Mouse (Mus musculus) hindbrain, embryonic 14.5 days (tissue): Measurements from ENCODE around the gene Itgb8. TPM values are rescaled to one million over a fixed set of nuclear protein-coding genes. Genes with fewer than 3 reads are reported as not detected.

Source experiments
- ATAC-seq: fragments of 200-750 bp; cut with Nextera tagmentation; 2 replicates; pipeline ENCODE4 v1.8.0; 2017; ENCODE audit warnings: moderate number of reproducible peaks, mild to moderate bottlenecking, moderate TSS enrichment, moderate library complexity; ENCODE audit not compliant: low FRiP score
- DNase-seq: peaks from one replicate; pipeline ENCODE4 v3.0.0-alpha.2; 2015; ENCODE audit warnings: low spot score
- H3K27ac ChIP-seq: fragments of 300-500 bp; sonication (generic); 2 replicates; pipeline ENCODE4 v1.5.1; 2014; ENCODE audit warnings: mild to moderate bottlenecking, moderate library complexity
- H3K27me3 ChIP-seq: fragments of 300-500 bp; sonication (generic); 2 replicates; pipeline ENCODE4 v1.6.1; 2014; ENCODE audit warnings: mild to moderate bottlenecking, low read length, mixed read lengths; ENCODE audit not compliant: control insufficient read depth, insufficient read depth
- H3K36me3 ChIP-seq: fragments of 300-500 bp; sonication (generic); replicated peaks from 2 replicates; pipeline ENCODE4 v1.6.1; 2014; ENCODE audit not compliant: control insufficient read depth, insufficient read depth
- H3K4me1 ChIP-seq: fragments of 300-500 bp; sonication (generic); replicated peaks from 2 replicates; pipeline ENCODE4 v1.6.1; 2014; ENCODE audit warnings: antibody characterized with exemption, low read length, mixed read lengths; ENCODE audit not compliant: control insufficient read depth, insufficient read depth
- H3K4me2 ChIP-seq: fragments of 300-500 bp; sonication (generic); replicated peaks from 2 replicates; pipeline ENCODE4 v1.6.1; 2014; ENCODE audit warnings: mild to moderate bottlenecking, moderate library complexity
- H3K4me3 ChIP-seq: fragments of 300-500 bp; sonication (generic); replicated peaks from 2 replicates; pipeline ENCODE4 v1.5.1; 2014; ENCODE audit warnings: mild to moderate bottlenecking, low read length
- H3K9ac ChIP-seq: fragments of 300-500 bp; sonication (generic); 2 replicates; pipeline ENCODE4 v1.6.1; 2014
- H3K9me3 ChIP-seq: fragments of 300-500 bp; sonication (generic); 2 replicates; pipeline ENCODE4 v1.6.1; 2016; ENCODE audit warnings: low read length; ENCODE audit not compliant: control insufficient read depth
- WGBS: fragments of 180-500 bp; shearing (Covaris S2); extraction: QIAGEN DNeasy Blood & Tissue Kit; methylation state at CpG from one replicate; pipeline ENCODE4 v1.1.7; 2014; 5-methylcytosine and 5-hydroxymethylcytosine counted together
- polyA plus RNA-seq: library from polyadenylated mRNA; unstranded; fragments of >200 nt; fragmentation: Nextera tagmentation; extraction: Ambion mirVana; gene quantifications from 2 replicates; pipeline ENCODE4 v1.2.1, GENCODE M21; 2014

Gene Itgb8
- polyA plus RNA-seq = 15.0 and 15.1 TPM in 2 replicates

DNA sequence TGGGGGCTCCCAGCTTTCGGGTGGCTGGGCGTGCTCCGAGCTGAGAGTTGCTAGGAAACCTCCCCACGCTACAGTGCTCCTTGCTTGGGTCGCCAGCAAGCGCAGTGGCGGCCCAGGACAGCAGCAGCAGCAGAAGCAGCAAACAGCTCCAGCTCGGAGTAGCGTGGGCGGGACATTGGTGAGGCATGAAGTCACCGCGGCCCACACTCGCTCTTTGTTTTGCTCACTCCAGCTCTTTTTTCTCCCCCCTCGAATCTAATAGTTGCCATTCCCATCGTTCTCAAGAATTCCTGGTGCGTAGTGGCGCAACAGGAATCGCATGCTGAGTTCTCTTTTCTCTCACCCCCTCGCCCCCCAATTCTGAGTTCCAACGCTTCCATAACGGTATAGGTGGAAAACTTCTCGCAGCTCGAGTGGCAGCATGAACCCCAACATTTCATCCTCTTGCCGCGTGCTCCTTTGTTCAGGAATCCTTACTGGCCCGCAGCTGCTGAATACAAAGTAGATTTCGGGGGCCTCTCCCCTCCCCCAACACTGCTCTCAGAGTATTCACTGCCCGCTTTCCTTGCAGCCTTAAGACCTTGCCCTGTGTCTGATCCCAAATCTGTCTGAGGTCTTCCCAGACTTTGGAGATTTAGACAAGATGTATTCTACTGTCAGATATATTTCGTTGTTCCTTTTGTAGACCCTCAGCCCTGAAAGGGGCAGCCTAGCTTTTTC is at the start of gene Itgb8:
Gene Itgb8, minus strand, starts transcription at position 107 of the 720 bp plus-strand sequence.
- Histone ChIP-seq H3K4me2 (peak within 1 kb of the TSS; percentile 90), H3K27ac (peak within 1 kb of the TSS; percentile 92), H3K4me3 (peak within 1 kb of the TSS; percentile 72), H3K36me3 (no peaks in the 10 kb centered on the region), H3K9me3 (no peaks in the 10 kb centered on the region), H3K27me3 (no peaks in the 10 kb centered on the region), H3K4me1 (peaks cover 25% of the 10 kb centered on the region), H3K9ac (peak within 1 kb of the TSS; percentile 88)
- DNase-seq (peak; percentile 77), ATAC-seq (peak; percentile 93)
- WGBS = under 1% methylated on average over 29 of the region's 29 CpGs

GRCm38 (mm10) chr12:119276282-119276681 is 37.7 kb upstream of the Itgb8 start:
- no peak for ATAC-seq
- Histone ChIP-seq H3K4me1 (no peaks in the 10 kb centered on the region), H3K27ac (no peak overlapping the region), H3K4me3 (no peak overlapping the region), H3K9me3 (no peaks in the 10 kb centered on the region), H3K27me3 (no peaks in the 10 kb centered on the region), H3K9ac (no peak overlapping the region), H3K4me2 (no peak overlapping the region), H3K36me3 (no peaks in the 10 kb centered on the region)
- DNase-seq = no peak
- 70% methylated on average over 1 of the region's 1 CpGs for WGBS

GRCm38 (mm10) chr12:119273605-119274004 is 35.0 kb upstream of the Itgb8 start:
- Histone ChIP-seq H3K9ac (no peak overlapping the region), H3K27ac (no peak overlapping the region), H3K4me1 (no peaks in the 10 kb centered on the region), H3K9me3 (no peaks in the 10 kb centered on the region), H3K4me3 (no peak overlapping the region), H3K4me2 (no peak overlapping the region), H3K36me3 (no peaks in the 10 kb centered on the region), H3K27me3 (no peaks in the 10 kb centered on the region)
- DNase-seq (no peak), ATAC-seq (no peak)
- WGBS = 4% methylated on average over 1 of the region's 1 CpGs

GRCm38 (mm10) chr12:119271964-119272363 is 33.4 kb upstream of the Itgb8 start:
- Histone ChIP-seq H3K9ac (no peak overlapping the region), H3K4me3 (no peak overlapping the region), H3K4me1 (no peaks in the 10 kb centered on the region), H3K27me3 (no peaks in the 10 kb centered on the region), H3K9me3 (no peaks in the 10 kb centered on the region), H3K36me3 (no peaks in the 10 kb centered on the region), H3K4me2 (no peak overlapping the region), H3K27ac (no peak overlapping the region)
- ATAC-seq (no peak), DNase-seq (no peak)
- 84% methylated on average over 1 of the region's 1 CpGs for WGBS

GRCm38 (mm10) chr12:119270036-119270435 is 31.4 kb upstream of the Itgb8 start:
- ATAC-seq (no peak), DNase-seq (no peak)
- 82% methylated on average over 2 of the region's 2 CpGs for whole genome bisulfite sequencing
- Histone ChIP-seq H3K4me2 (no peak overlapping the region), H3K4me1 (no peaks in the 10 kb centered on the region), H3K4me3 (no peak overlapping the region), H3K27me3 (no peaks in the 10 kb centered on the region), H3K9me3 (no peaks in the 10 kb centered on the region), H3K9ac (no peak overlapping the region), H3K27ac (no peak overlapping the region), H3K36me3 (no peaks in the 10 kb centered on the region)

GRCm38 (mm10) chr12:119268723-119269122 is 30.1 kb upstream of the Itgb8 start:
- no peaks in the 10 kb centered on the region for H3K27me3 ChIP-seq

DNA sequence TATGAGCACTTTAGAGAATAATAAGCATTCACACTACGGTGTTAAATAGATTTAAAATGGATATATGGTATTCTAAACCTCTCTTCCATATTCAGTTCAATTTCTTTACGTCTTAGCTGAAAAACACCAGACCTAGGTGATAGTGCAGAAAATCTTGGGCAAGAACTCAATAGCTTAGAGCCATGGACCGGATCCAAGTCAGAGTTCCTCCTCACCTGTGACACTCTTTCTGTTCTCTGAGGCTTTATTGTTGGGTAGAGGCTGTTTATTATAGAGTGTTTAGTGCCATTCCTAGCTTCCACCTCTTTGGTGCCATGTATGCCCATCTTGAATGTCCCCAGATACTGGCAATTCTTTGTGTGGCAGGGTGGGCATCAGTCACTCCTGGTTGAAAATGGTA is 25.9 kb upstream of the Itgb8 start:
- ATAC-seq = no peak
- no peaks in the 10 kb centered on the region for H3K36me3 ChIP-seq
- H3K4me3 ChIP-seq = no peak overlapping the region
- no peak for DNase-seq
- no peak overlapping the region for H3K9ac ChIP-seq
- no peaks in the 10 kb centered on the region for H3K4me1 ChIP-seq
- H3K27me3 ChIP-seq = no peaks in the 10 kb centered on the region
- no peak overlapping the region for H3K4me2 ChIP-seq
- WGBS = 92% methylated on average over 3 of the region's 3 CpGs
- no peak overlapping the region for H3K27ac ChIP-seq
- H3K9me3 ChIP-seq = no peaks in the 10 kb centered on the region

More at GRCm38 (mm10) chr12:119268723-119269122, 30.1 kb upstream of the Itgb8 start:
- Histone ChIP-seq H3K4me2 (no peak overlapping the region), H3K4me1 (no peaks in the 10 kb centered on the region), H3K9ac (no peak overlapping the region), H3K36me3 (no peaks in the 10 kb centered on the region), H3K9me3 (no peaks in the 10 kb centered on the region), H3K4me3 (no peak overlapping the region), H3K27ac (no peak overlapping the region)
- WGBS = 62% methylated on average over 1 of the region's 1 CpGs
- DNase-seq (no peak), ATAC-seq (no peak)

DNA sequence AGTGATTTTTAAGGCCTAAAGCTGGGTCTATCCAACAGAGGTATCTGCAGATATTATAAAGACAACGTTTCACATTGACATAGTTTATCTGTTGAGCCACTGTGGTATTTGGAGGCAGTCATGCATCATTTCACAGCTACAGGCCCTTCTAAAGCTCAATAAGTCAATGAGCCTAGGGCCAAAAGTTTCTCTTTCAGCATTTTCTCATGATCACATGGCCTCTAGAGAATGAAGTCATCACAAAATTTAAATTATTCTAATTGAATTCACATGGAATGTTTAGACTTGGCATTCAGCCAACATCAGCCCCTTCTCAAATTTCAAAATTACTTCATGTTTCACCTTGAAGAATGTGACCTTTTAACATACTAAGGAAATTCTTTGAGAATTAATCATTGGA is 10.0 kb upstream of the Itgb8 start:
- no peaks in the 10 kb centered on the region for H3K9me3 ChIP-seq
- 40% methylated on average over 1 of the region's 1 CpGs for WGBS
- H3K36me3 ChIP-seq = no peaks in the 10 kb centered on the region
- H3K27me3 ChIP-seq = no peaks in the 10 kb centered on the region
- no peak for ATAC-seq
- no peak overlapping the region for H3K27ac ChIP-seq
- no peak overlapping the region for H3K4me2 ChIP-seq
- H3K4me3 ChIP-seq = no peak overlapping the region
- no peak overlapping the region for H3K9ac ChIP-seq
- DNase-seq = no peak
- H3K4me1 ChIP-seq = no peaks in the 10 kb centered on the region

- peaks cover 16% of the 10 kb centered on the region; the same call in 1 of the 2 replicates for H3K4me1 ChIP-seq
- H3K4me3 ChIP-seq = no peak overlapping the region
- H3K27ac ChIP-seq = no peak overlapping the region
- WGBS = 8% methylated on average over 1 of the region's 1 CpGs
- no peak for DNase-seq
- H3K36me3 ChIP-seq = no peaks in the 10 kb centered on the region
- ATAC-seq = no peak
- no peak overlapping the region for H3K4me2 ChIP-seq
- H3K9me3 ChIP-seq = no peaks in the 10 kb centered on the region
- no peaks in the 10 kb centered on the region for H3K27me3 ChIP-seq
- H3K9ac ChIP-seq = no peak overlapping the region
Observed at GRCm38 (mm10) chr12:119241071-119241470, 2.5 kb upstream of the Itgb8 start.
